Mouse (Mus musculus) cerebellum, adult 2 months (tissue): ENCODE results near the gene Ptch2. TPM values are rescaled to one million over a fixed set of nuclear protein-coding genes. Genes with fewer than 3 reads are reported as not detected.

Source experiments
- DNase-seq, 2 experiments: peaks; one replicate each; pipeline ENCODE4 v3.0.0; 2021
- H3K27ac ChIP-seq: fragments of 200-500 bp; 2 replicates; pipeline ENCODE4 v1.5.1; 2012; ENCODE audit warnings: low read length, control low read depth, inconsistent platforms; ENCODE audit not compliant: insufficient read depth
- H3K27me3 ChIP-seq: fragments of 200-500 bp; 2 replicates; pipeline ENCODE4 v1.6.1; 2012; ENCODE audit warnings: inconsistent platforms, mild to moderate bottlenecking, low read length, moderate library complexity; ENCODE audit not compliant: control insufficient read depth, insufficient read depth
- H3K4me1 ChIP-seq: fragments of 200-500 bp; 2 replicates; pipeline ENCODE4 v1.6.1; 2011; ENCODE audit warnings: low read length; ENCODE audit not compliant: control insufficient read depth, insufficient read depth
- H3K4me3 ChIP-seq: fragments of 200-500 bp; replicated peaks from 2 replicates; pipeline ENCODE3; 2011; ENCODE audit warnings: mild to moderate bottlenecking, low read depth, low read length, control low read depth; ENCODE audit not compliant: insufficient read depth
- CTCF ChIP-seq: fragments of 200-500 bp; IDR thresholded peaks from 2 replicates; pipeline ENCODE4 v1.5.1; 2011; ENCODE audit warnings: low read depth, mild to moderate bottlenecking, control low read depth, low read length, moderate library complexity, borderline replicate concordance; ENCODE audit not compliant: insufficient read depth
- POLR2A ChIP-seq: fragments of 200-500 bp; IDR thresholded peaks from 2 replicates; pipeline ENCODE4 v1.6.1; 2011; ENCODE audit warnings: low read length, control low read depth, borderline replicate concordance; ENCODE audit not compliant: insufficient read depth
- WGBS: fragments of 180-500 bp; shearing (Covaris S2); methylation state at CpG from one replicate; pipeline ENCODE4 v1.1.7; 2018; 5-methylcytosine and 5-hydroxymethylcytosine counted together
- polyA plus RNA-seq: library from polyadenylated mRNA; depleted of rRNA; stranded (reverse); fragments of >200 nt; gene quantifications from 2 replicates; pipeline ENCODE4 v1.2.3, GENCODE M21; 2012

Gene Ptch2
- polyA plus RNA-seq, 1 experiment: 3.6 TPM

DNA sequence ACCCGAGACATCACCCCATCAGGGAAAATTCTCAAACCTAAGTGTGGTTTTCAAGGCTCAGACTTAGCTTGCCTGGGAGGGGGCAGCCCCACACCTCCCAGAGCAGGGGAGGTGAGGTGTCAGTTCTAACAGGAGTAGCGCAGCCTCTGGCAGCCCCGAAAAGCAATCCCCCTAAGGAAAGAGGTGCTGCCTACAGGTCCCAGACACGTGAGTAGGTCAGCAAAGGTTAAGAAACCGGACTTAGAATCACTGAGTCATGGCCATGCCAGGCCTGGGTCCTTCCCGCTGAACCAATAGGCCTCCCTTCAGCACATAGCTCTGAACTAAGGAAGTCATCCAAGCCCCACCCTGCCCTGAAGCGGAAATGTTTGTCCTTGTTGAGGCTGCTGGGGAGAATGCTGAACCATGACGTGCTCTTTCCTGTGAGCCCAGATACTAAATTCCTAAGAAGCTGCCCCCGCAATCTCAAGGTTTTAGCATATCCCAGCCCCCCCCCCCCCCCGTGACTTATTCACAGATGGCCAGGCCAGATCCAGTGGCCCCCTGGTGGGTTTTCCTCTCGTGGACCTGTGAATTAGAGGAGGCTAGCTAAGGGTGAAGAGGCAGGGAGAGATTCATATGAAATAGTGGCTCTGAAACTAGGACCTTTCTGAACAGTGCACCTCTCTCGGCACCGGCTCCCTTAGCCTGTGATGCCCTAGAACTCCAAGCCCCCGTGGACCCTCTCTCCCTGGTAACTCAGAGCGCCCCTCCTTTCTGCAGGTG is 30.2 kb downstream of the Ptch2 start:
- peak overlapping the region; percentile 38; the same call in 1 of the 2 replicates for H3K27ac ChIP-seq
- peaks cover 8% of the 10 kb centered on the region for H3K4me1 ChIP-seq
- no peak overlapping the region for H3K4me3 ChIP-seq
- H3K27me3 ChIP-seq: no peaks in the 10 kb centered on the region
- DNase-seq: no peak
- WGBS: 45% methylated on average over 15 of the region's 15 CpGs
- TF ChIP-seq CTCF (no peak), POLR2A (no peak)

- TF ChIP-seq CTCF: no peak
- TF ChIP-seq POLR2A: no peak
- no peaks in the 10 kb centered on the region for H3K27me3 ChIP-seq
- WGBS: 80% methylated on average over 9 of the region's 9 CpGs
Observed at GRCm38 (mm10) chr4:117126675-117127290, 30.9 kb downstream of the Ptch2 start, which contains the start of gene Tctex1d4. Tctex1d4 (plus strand) TSS chr4:117126794.

GRCm38 (mm10) chr4:117127991-117128686 is 32.3 kb downstream of the Ptch2 start:
- WGBS: 90% methylated on average over 33 of the region's 33 CpGs
- H3K27ac ChIP-seq: no peak overlapping the region
- H3K4me1 ChIP-seq: peaks cover 8% of the 10 kb centered on the region
- no peak for TF ChIP-seq CTCF
- no peak for TF ChIP-seq POLR2A
- no peak overlapping the region for H3K4me3 ChIP-seq
- H3K27me3 ChIP-seq: no peaks in the 10 kb centered on the region
- DNase-seq: no peak

More at GRCm38 (mm10) chr4:117126675-117127290, 30.9 kb downstream of the Ptch2 start, which contains the start of gene Tctex1d4:
- H3K4me3 ChIP-seq: no peak within 1 kb of the TSS
- H3K4me1 ChIP-seq: peaks cover 8% of the 10 kb centered on the region
- no peak for DNase-seq
- H3K27ac ChIP-seq: peak within 1 kb of the TSS; percentile 38; the same call in 1 of the 2 replicates

GRCm38 (mm10) chr4:117130790-117131189 is 34.9 kb downstream of the Ptch2 start:
- no peak for DNase-seq
- Histone ChIP-seq H3K4me3 (no peak overlapping the region), H3K4me1 (peaks cover 4% of the 10 kb centered on the region), H3K27ac (no peak overlapping the region), H3K27me3 (no peaks in the 10 kb centered on the region)
- 52% methylated on average over 6 of the region's 6 CpGs for WGBS
- TF ChIP-seq CTCF (no peak), POLR2A (no peak)

DNA sequence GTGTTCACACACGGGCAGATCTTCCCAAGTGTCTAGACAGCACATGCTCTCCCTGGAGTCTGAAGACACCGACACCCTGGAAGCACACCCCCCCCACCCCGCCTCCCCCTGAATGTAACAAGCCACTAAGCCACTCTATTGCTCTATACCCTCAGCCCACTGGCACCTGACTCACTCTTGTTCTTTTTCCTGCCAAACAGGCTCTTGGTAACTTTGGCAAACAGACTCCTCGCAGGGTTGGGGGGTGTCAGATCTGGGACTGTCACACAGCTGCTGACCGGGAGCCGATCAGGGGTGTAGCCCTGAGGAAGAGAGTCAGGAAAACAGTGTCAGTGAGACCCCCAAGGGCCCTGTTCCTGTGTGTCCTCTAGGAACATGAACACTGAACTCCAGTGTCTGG is 35.3 kb downstream of the Ptch2 start:
- H3K27ac ChIP-seq: no peak overlapping the region

DNA sequence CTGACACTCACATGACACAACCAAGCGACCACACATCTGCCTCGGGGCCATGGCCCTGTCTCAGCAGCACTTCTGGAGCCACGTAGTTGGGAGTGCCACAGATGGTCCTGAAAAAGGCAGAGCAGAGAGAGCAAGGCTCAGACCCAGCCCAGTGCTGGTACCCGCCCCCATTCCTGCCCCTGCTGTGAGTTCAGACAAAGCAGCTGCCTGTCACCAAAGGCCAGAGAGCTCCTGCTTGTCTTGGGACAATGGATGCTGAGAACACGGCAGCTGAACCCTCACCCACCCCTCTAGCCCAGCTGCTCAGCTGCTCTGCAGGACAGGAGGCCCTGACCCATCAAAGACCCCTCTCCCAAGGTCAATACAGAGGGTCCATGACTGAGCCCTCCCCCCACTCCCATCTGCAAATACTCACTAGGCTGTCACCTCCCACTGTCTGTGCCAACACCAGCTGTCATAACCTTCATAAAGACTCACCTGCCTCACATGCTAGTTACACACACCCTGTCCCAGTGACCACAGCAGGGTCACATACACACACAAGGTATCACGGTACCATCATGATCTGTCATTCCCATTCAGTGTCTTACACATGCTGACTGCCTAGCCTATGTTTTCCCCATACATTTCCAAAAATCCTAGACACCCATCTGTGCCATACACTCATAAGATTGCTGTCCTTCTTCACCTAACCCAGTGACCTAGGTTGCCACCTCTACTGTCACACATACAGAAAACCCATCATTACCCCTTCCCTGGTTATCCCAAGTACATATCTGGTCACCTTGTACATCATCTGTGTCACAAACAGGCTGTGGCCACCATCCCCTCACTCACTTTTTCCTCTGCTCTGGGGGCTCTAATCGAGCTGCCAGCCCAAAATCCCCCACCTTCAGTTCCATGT is 36.3 kb downstream of the Ptch2 start:
- no peaks in the 10 kb centered on the region for H3K27me3 ChIP-seq
- H3K4me1 ChIP-seq: no peaks in the 10 kb centered on the region; the same call in 1 of the 2 replicates
- DNase-seq: no peak
- no peak overlapping the region for H3K4me3 ChIP-seq
- 55% methylated on average over 7 of the region's 7 CpGs for WGBS
- no peak for TF ChIP-seq POLR2A
- no peak for TF ChIP-seq CTCF
- no peak overlapping the region for H3K27ac ChIP-seq

More for the DNA sequence above, 35.3 kb downstream of the Ptch2 start:
- Histone ChIP-seq H3K4me3 (no peak overlapping the region), H3K4me1 (no peaks in the 10 kb centered on the region; the same call in none of the 2 replicates), H3K27me3 (no peaks in the 10 kb centered on the region)
- TF ChIP-seq POLR2A: no peak
- TF ChIP-seq CTCF: no peak
- DNase-seq: no peak
- WGBS: 41% methylated on average over 6 of the region's 6 CpGs

- no peak overlapping the region for H3K27ac ChIP-seq
Observed at GRCm38 (mm10) chr4:117132794-117133143, 36.9 kb downstream of the Ptch2 start.

More at GRCm38 (mm10) chr4:117132794-117133143, 36.9 kb downstream of the Ptch2 start:
- WGBS: 37% methylated on average over 11 of the region's 11 CpGs
- DNase-seq: no peak
- Histone ChIP-seq H3K27me3 (no peaks in the 10 kb centered on the region), H3K4me3 (peak overlapping the region; percentile 65), H3K4me1 (no peaks in the 10 kb centered on the region; the same call in 1 of the 2 replicates)
- TF ChIP-seq CTCF: no peak
- no peak for TF ChIP-seq POLR2A
